Mouse (Mus musculus) forebrain, embryonic 14.5 days (tissue): ENCODE data around the gene Prol1. TPM values are rescaled to one million over a fixed set of nuclear protein-coding genes. Genes with fewer than 3 reads are reported as not detected.

Source experiments
- polyA plus RNA-seq: library from polyadenylated mRNA; unstranded; fragments of >200 nt; fragmentation: Nextera tagmentation; extraction: Ambion mirVana; gene quantifications from 2 replicates; pipeline ENCODE4 v1.2.1, GENCODE M21; 2014

Gene Prol1
- polyA plus RNA-seq, 1 experiment from 2014 or later: not detected

Other genes with a start within 250 kb of the Prol1 start
- not detected in 2 replicates for gene Smr2, start 230.8 kb upstream of the Prol1 start, polyA plus RNA-seq
- not detected in 2 replicates for gene Gm11116, start 205.8 kb upstream of the Prol1 start, polyA plus RNA-seq
- gene Gm11115, start 163.2 kb upstream of the Prol1 start, polyA plus RNA-seq: not detected in 2 replicates
- gene Gm7714, start 48.4 kb upstream of the Prol1 start, polyA plus RNA-seq: not detected in 2 replicates
- not detected in 2 replicates for gene Amtn, start 58.8 kb downstream of the Prol1 start, polyA plus RNA-seq
- gene Ambn, start 138.7 kb downstream of the Prol1 start, polyA plus RNA-seq: not detected in 2 replicates
- gene Enam, start 170.7 kb downstream of the Prol1 start, polyA plus RNA-seq: not detected in 2 replicates
- gene Jchain, start 210.6 kb downstream of the Prol1 start, polyA plus RNA-seq: 0.17 TPM in 1 of 2 replicates, not detected in the other
- 32.8 and 46.5 TPM in 2 replicates for gene Utp3, start 237.2 kb downstream of the Prol1 start, polyA plus RNA-seq
- 155 and 210 TPM in 2 replicates for gene Rufy3, start 247.7 kb downstream of the Prol1 start, polyA plus RNA-seq